Mouse (Mus musculus) T-cell, adult 66 days (primary cell): ENCODE data around the gene Slco6c1. TPM values are rescaled to one million over a fixed set of nuclear protein-coding genes. Genes with fewer than 3 reads are reported as not detected.

Experiments
- total RNA-seq, 2 experiments: library from RNA; stranded (reverse); gene quantifications; 3 replicates in 1 of 2; 4 replicates in 1 of 2; pipeline ENCODE4 v1.2.4; 2023

Gene Slco6c1
- total RNA-seq = not detected

GRCm38 (mm10) chr1:97128201-97128600 is at the start of gene Slco6c1:
TSS of gene Slco6c1 (minus strand) at chr1:97128301.

